Mouse (Mus musculus) heart, adult 2 months (tissue): ENCODE measurements around the gene Shc1.

Source experiments
- CTCF ChIP-seq: fragments of 200-600 bp; IDR thresholded peaks from 2 replicates; pipeline ENCODE4 v1.8.1; 2022; ENCODE audit warnings: antibody characterized with exemption, mild to moderate bottlenecking, moderate library complexity
- EP300 ChIP-seq: fragments of 200-500 bp; IDR thresholded peaks from 2 replicates; pipeline ENCODE4 v1.6.1; 2011; ENCODE audit warnings: low read depth, low read length, control low read depth; ENCODE audit not compliant: insufficient read depth
- POLR2A ChIP-seq: fragments of 200-500 bp; IDR thresholded peaks from 2 replicates; pipeline ENCODE4 v1.6.1; 2011; ENCODE audit warnings: mild to moderate bottlenecking, low read depth, low read length, control low read depth; ENCODE audit not compliant: insufficient read depth

DNA sequence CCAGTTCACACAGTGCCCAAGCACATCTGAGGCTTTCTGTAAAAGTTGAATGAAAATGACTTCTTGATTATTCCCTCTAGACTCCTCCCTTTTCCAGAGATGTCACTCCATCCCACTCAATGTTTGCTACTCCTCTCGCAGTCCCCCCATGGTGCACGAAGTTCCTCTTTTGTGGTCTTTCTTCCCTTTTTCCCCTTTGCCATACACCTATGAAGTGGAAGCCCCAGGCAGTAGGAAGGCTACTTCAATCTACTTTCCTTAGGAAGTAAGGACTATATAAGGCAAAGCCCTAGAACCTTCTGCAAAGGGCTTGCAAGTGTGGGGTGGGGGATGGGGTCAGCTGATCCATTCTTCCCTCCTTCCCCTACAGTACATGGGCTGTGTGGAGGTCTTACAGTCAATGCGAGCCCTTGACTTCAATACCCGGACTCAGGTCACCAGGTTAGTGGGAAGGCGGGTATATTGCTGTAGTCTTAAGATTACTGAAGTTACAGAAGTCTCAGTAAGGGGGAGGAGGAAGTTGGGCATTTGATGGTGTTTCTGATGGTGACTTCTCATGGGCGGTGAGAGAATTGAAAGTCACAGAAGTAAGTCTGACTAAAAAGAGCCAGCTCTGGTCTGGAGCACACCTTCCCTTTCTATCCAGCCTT, 4.4 kb downstream of the Shc1 start:
- TF ChIP-seq CTCF (no peak), POLR2A (no peak), EP300 (no peak)
